Mouse (Mus musculus): ENCODE measurements around the gene Mfsd4a. TPM values are rescaled to one million over a fixed set of nuclear protein-coding genes. Genes with fewer than 3 reads are reported as not detected.

The Mfsd4a gene
- polyA plus RNA-seq, 1 experiment from 2014 or later, result 6.9 TPM

DNA sequence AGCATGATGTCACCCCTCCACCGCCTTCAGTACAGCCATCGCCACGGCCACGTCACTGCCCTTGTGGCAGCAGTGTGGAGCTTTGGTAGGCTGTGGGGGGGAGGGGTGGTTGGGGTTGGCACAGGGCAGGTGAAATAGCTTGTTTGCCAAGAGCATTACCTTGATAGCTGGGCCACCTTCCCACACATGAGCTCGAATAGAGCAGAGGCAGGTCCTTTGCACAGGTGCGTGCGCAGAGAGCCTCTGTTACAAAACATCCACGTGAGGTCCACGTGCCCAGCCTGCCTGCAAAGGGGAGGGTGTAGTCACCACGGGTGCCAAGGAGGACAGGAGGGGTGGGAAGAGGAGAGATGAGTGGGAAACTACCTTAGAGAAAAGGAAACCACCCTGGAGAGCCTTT, 7.7 kb upstream of the Mfsd4a start:
- Histone ChIP-seq H3K9me3 (ENCODE audit: control insufficient read depth, low read length) (no peaks in the 10 kb centered on the region), H3K9ac (ENCODE audit: low read depth, low read length) (no peak overlapping the region), H3K4me1 (ENCODE audit: control insufficient read depth, insufficient read depth, low read depth, low read length) (no peaks in the 10 kb centered on the region), H3K36me3 (ENCODE audit: control insufficient read depth, insufficient read depth, low read length) (no peaks in the 10 kb centered on the region), H3K4me2 (ENCODE audit: low read length) (no peak overlapping the region), H3K4me3 (ENCODE audit: low read length) (no peak overlapping the region), H3K27me3 (replicated peaks; ENCODE audit: control insufficient read depth, insufficient read depth, low read length) (no peaks in the 10 kb centered on the region), H3K27ac (ENCODE audit: low read depth, low read length) (no peak overlapping the region)
- WGBS, result 87% methylated on average over 10 of the region's 10 CpGs
- ATAC-seq, result no peak

GRCm38 (mm10) chr1:132070659-132071058, 2.8 kb upstream of the Mfsd4a start:
- Histone ChIP-seq H3K9me3 (ENCODE audit: control insufficient read depth, low read length) (no peaks in the 10 kb centered on the region), H3K36me3 (ENCODE audit: control insufficient read depth, insufficient read depth, low read length) (no peaks in the 10 kb centered on the region), H3K27ac (ENCODE audit: low read depth, low read length) (no peak overlapping the region), H3K4me3 (ENCODE audit: low read length) (no peak overlapping the region), H3K27me3 (replicated peaks; ENCODE audit: control insufficient read depth, insufficient read depth, low read length) (peaks cover 8% of the 10 kb centered on the region), H3K4me1 (ENCODE audit: control insufficient read depth, insufficient read depth, low read depth, low read length) (peaks cover 9% of the 10 kb centered on the region), H3K4me2 (ENCODE audit: low read length) (no peak overlapping the region), H3K9ac (ENCODE audit: low read depth, low read length) (no peak overlapping the region)
- no peak for ATAC-seq
- 94% methylated on average over 3 of the region's 3 CpGs for WGBS

- Histone ChIP-seq H3K4me2 (ENCODE audit: low read length) (no peak overlapping the region), H3K9me3 (ENCODE audit: control insufficient read depth, low read length) (no peaks in the 10 kb centered on the region), H3K4me1 (ENCODE audit: control insufficient read depth, insufficient read depth, low read depth, low read length) (peaks cover 9% of the 10 kb centered on the region), H3K36me3 (ENCODE audit: control insufficient read depth, insufficient read depth, low read length) (no peaks in the 10 kb centered on the region), H3K4me3 (ENCODE audit: low read length) (no peak overlapping the region), H3K27me3 (replicated peaks; ENCODE audit: control insufficient read depth, insufficient read depth, low read length) (peaks cover 8% of the 10 kb centered on the region), H3K9ac (ENCODE audit: low read depth, low read length) (no peak overlapping the region), H3K27ac (ENCODE audit: low read depth, low read length) (no peak overlapping the region)
- ATAC-seq, result no peak
- WGBS, result 84% methylated on average over 8 of the region's 8 CpGs
Measured at GRCm38 (mm10) chr1:132069436-132069835, 1.6 kb upstream of the Mfsd4a start.

DNA sequence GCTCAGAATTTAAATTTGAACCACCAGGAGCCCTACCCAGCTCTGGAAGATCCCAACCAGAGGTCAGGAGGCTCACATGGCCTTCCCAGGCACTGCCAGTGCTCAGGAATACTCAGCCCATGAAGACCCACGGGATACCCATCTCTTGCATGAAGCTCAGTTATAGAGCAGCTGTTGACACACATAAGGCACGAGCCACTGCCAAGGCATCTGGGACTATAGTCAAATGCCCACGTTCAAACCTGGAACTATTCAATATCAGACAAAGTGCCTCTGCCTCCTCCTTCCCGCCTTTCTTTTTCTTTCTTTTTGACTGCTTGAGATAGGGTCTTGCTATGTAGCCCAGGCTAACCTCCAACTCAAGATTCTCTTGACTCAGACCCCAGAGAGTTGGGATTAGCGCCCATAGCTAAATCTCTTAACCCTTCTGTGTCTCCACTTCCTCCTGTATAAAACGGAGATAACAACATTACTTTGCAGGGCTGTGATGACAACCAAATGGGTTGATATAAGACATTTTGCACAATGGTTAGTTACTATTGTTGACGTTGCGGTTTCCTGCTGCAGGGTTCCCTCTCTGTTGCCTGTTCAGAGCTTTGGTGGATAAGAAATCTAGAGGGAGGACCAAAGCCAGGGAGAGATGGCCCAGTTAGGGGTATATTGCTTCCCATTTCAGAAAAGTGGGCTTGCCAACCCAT, 2.2 kb downstream of the Mfsd4a start:
- Histone ChIP-seq H3K4me2 (ENCODE audit: low read length) (no peak overlapping the region), H3K4me1 (ENCODE audit: control insufficient read depth, insufficient read depth, low read depth, low read length) (peaks cover 9% of the 10 kb centered on the region), H3K4me3 (ENCODE audit: low read length) (no peak overlapping the region), H3K27ac (ENCODE audit: low read depth, low read length) (no peak overlapping the region), H3K36me3 (ENCODE audit: control insufficient read depth, insufficient read depth, low read length) (no peaks in the 10 kb centered on the region), H3K9ac (ENCODE audit: low read depth, low read length) (no peak overlapping the region), H3K27me3 (replicated peaks; ENCODE audit: control insufficient read depth, insufficient read depth, low read length) (peaks cover 8% of the 10 kb centered on the region), H3K9me3 (ENCODE audit: control insufficient read depth, low read length) (no peaks in the 10 kb centered on the region)
- 80% methylated on average over 8 of the region's 8 CpGs for WGBS
- no peak for ATAC-seq

- Histone ChIP-seq H3K27me3 (replicated peaks; ENCODE audit: control insufficient read depth, insufficient read depth, low read length) (peaks cover 8% of the 10 kb centered on the region), H3K27ac (ENCODE audit: low read depth, low read length) (no peak overlapping the region), H3K4me2 (ENCODE audit: low read length) (no peak overlapping the region), H3K36me3 (ENCODE audit: control insufficient read depth, insufficient read depth, low read length) (no peaks in the 10 kb centered on the region), H3K4me3 (ENCODE audit: low read length) (no peak overlapping the region), H3K9ac (ENCODE audit: low read depth, low read length) (no peak overlapping the region), H3K9me3 (ENCODE audit: control insufficient read depth, low read length) (no peaks in the 10 kb centered on the region), H3K4me1 (ENCODE audit: control insufficient read depth, insufficient read depth, low read depth, low read length) (peaks cover 9% of the 10 kb centered on the region)
- ATAC-seq, result no peak
- WGBS, result 37% methylated on average over 1 of the region's 1 CpGs
Measured at GRCm38 (mm10) chr1:132065001-132065400, 2.9 kb downstream of the Mfsd4a start.

DNA sequence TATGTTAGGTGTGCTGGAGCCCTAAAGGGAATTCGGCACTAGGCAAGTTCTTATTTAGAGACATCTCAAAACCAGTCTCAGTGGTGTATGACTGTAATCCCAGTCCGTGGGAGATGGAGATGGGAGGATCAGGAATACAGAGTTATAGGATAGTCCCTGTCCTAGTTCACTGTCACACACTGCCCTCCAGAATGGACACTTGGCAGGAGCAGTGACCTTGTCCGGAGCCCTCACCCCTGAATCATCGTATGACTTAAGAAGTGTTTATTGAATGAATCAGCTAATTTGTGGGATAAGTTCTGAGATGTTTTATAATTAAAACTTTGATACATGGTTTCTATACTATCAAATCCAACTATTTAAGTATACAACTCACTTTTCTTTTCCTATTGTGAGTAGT, 4.8 kb downstream of the Mfsd4a start:
- H3K4me1 ChIP-seq (ENCODE audit: control insufficient read depth, insufficient read depth, low read depth, low read length), result peaks cover 9% of the 10 kb centered on the region
- no peaks in the 10 kb centered on the region for H3K36me3 ChIP-seq (ENCODE audit: control insufficient read depth, insufficient read depth, low read length)
- H3K9me3 ChIP-seq (ENCODE audit: control insufficient read depth, low read length), result no peaks in the 10 kb centered on the region
- H3K4me3 ChIP-seq (ENCODE audit: low read length), result no peak overlapping the region
- H3K9ac ChIP-seq (ENCODE audit: low read depth, low read length), result no peak overlapping the region
- no peak overlapping the region for H3K27ac ChIP-seq (ENCODE audit: low read depth, low read length)
- peaks cover 3% of the 10 kb centered on the region; the same call in 1 of the 2 replicates for H3K27me3 ChIP-seq (replicated peaks; ENCODE audit: control insufficient read depth, insufficient read depth, low read length)
- 86% methylated on average over 4 of the region's 4 CpGs for WGBS
- no peak overlapping the region for H3K4me2 ChIP-seq (ENCODE audit: low read length)
- no peak for ATAC-seq

DNA sequence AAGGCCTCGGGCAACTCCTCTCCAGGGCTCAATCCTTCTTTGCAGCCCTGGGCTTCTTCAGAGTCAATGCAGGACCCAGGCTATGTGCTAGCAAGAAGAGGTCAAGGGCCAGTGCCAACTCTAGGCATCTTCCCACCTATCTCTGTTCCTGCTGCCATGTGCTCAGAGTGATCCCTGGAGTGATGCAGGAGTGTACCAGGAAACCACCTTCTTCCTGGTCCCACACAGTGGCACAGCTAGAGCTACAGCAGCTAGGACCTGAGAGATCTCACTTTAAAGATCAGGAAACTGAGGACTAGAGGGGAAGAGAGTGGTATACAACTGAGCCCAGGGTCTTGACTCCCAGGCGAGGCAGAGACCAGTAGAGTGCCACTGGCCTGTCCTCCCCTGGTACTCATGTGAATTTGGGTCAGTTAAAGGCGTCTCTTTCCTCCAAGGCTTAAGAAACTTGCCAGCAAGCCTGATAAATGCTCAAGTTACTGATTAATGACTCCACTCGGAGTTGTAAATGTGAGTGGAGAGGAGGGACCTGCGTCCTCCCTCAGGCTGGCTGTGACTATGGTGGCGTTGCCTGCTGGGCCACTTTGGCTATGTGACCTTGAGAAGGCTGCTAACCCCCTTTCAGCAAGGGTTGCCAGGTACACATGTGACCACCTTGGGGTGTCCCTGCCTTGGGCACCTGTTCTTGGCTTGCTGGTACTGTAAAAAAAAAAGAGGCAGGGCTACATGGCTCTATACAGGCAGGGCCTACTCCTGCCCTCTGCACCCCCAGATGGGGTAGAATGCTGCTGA, 5.9 kb downstream of the Mfsd4a start:
- H3K9me3 ChIP-seq (ENCODE audit: control insufficient read depth, low read length), result no peaks in the 10 kb centered on the region
- 73% methylated on average over 6 of the region's 6 CpGs for WGBS
- no peak overlapping the region for H3K27ac ChIP-seq (ENCODE audit: low read depth, low read length)
- no peak overlapping the region for H3K4me2 ChIP-seq (ENCODE audit: low read length)
- no peaks in the 10 kb centered on the region for H3K36me3 ChIP-seq (ENCODE audit: control insufficient read depth, insufficient read depth, low read length)
- no peaks in the 10 kb centered on the region; the same call in 1 of the 2 replicates for H3K4me1 ChIP-seq (ENCODE audit: control insufficient read depth, insufficient read depth, low read depth, low read length)
- H3K9ac ChIP-seq (ENCODE audit: low read depth, low read length), result no peak overlapping the region
- H3K27me3 ChIP-seq (replicated peaks; ENCODE audit: control insufficient read depth, insufficient read depth, low read length), result peaks cover 3% of the 10 kb centered on the region; the same call in 1 of the 2 replicates
- no peak overlapping the region for H3K4me3 ChIP-seq (ENCODE audit: low read length)
- no peak for ATAC-seq

- Histone ChIP-seq H3K27ac (ENCODE audit: low read depth, low read length) (no peak overlapping the region), H3K36me3 (ENCODE audit: control insufficient read depth, insufficient read depth, low read length) (no peaks in the 10 kb centered on the region), H3K4me2 (ENCODE audit: low read length) (no peak overlapping the region), H3K27me3 (replicated peaks; ENCODE audit: control insufficient read depth, insufficient read depth, low read length) (no peaks in the 10 kb centered on the region), H3K4me1 (ENCODE audit: control insufficient read depth, insufficient read depth, low read depth, low read length) (no peaks in the 10 kb centered on the region), H3K9ac (ENCODE audit: low read depth, low read length) (no peak overlapping the region), H3K4me3 (ENCODE audit: low read length) (no peak overlapping the region), H3K9me3 (ENCODE audit: control insufficient read depth, low read length) (no peaks in the 10 kb centered on the region)
- ATAC-seq, result no peak
- WGBS, result 66% methylated on average over 7 of the region's 7 CpGs
Measured at GRCm38 (mm10) chr1:132060036-132060769, 7.7 kb downstream of the Mfsd4a start.

DNA sequence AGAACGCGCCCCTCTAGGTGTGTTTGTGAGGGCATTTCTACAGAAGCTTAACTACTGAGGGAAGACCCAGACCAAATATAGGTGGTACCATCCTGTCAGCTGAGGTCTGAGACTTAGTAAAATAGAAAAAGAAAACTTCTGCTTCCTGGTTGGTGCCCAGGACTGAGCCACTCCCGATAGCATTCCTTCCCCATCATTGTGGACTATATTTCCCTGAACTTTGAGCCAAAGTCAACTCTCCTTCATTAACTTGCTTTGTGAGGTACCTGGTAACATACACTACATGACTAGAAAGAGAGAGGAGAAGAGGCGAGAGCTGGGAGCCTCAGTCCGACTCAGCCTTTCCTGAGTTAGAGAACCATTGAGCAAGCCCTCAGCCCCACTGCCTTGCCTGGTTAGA, 9.3 kb downstream of the Mfsd4a start:
- no peak overlapping the region for H3K9ac ChIP-seq (ENCODE audit: low read depth, low read length)
- peaks cover under 1% of the 10 kb centered on the region; the same call in 1 of the 2 replicates for H3K36me3 ChIP-seq (ENCODE audit: control insufficient read depth, insufficient read depth, low read length)
- H3K27me3 ChIP-seq (replicated peaks; ENCODE audit: control insufficient read depth, insufficient read depth, low read length), result no peaks in the 10 kb centered on the region
- no peak overlapping the region for H3K27ac ChIP-seq (ENCODE audit: low read depth, low read length)
- no peaks in the 10 kb centered on the region for H3K4me1 ChIP-seq (ENCODE audit: control insufficient read depth, insufficient read depth, low read depth, low read length)
- H3K9me3 ChIP-seq (ENCODE audit: control insufficient read depth, low read length), result no peaks in the 10 kb centered on the region
- no peak overlapping the region for H3K4me3 ChIP-seq (ENCODE audit: low read length)
- no peak overlapping the region for H3K4me2 ChIP-seq (ENCODE audit: low read length)
- 92% methylated on average over 5 of the region's 5 CpGs for WGBS
- no peak for ATAC-seq

All from hindbrain, embryonic 16.5 days (tissue).